Mouse (Mus musculus) thymus, postnatal 4 days (tissue): ENCODE measurements around the gene Vmn1r64.
"Not testable (repeated sequence)": the region's sequence is repeated elsewhere in the genome, so short reads cannot be mapped to it uniquely, and the experiment has no call there.

Experiments
- DNase-seq: peaks from one replicate; pipeline ENCODE4 v3.0.0; 2021

Gene Vmn1r64

DNA sequence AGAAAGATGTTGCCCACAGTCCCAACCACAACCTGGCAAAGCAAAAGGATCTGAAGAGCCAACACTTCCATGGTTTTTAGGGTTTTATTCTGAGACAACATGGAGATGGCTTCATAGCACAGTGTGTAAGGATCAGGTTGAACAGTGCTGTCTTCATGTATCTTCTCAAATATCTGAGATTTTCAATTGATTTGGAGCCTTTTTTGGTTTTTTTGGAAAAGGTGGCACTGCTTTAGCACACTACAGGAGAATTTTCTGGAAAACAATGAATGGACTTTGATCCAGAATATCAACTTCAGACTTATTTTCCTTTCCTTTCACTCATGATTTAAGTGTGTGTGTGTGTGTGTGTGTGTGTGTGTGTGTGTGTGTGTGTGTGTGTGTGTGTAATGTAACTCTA is at the start of gene Vmn1r64:
Gene Vmn1r64, minus strand, starts transcription at position 101 of the 400 bp plus-strand sequence.
- DNase-seq = no peak

DNA sequence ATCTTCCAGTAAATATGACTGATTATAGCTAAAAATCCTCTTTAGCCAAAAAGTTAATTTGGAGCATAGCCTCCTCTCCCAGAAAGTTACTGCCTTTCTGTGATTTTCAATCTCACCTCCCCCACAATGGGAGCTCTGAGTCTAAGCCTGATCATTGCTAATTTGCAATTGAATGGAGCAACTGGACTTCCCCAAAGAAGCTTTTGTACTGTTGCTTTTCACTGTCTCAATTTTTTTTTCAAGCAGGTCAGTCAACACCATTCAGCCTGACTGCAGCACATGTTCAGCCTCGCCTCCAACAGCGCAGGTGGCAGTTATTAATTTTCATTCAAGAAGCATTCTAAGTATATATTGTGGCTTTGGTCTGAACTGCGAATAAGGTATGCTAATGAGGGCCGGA is 14.9 kb upstream of the Vmn1r64 start:
- DNase-seq = no peak

DNA sequence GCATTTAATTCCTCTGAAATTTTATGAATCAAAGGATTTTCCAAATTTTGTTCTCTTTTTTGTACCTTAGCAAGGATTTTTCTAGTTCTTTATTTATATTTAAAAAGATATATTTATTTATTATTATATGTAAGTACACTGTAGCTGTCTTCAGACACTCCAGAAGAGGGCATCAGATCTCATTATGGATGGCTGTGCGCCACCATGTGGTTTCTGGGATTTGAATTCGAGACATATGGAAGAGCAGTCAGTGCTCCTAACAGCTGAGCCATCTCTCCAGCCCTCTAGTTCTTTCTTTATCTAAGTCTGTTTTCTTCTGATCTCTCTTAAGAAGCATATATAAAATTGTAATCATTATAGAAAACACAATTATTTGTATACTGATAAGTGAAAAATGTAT is 12.9 kb upstream of the Vmn1r64 start:
- not testable (repeated sequence) for DNase-seq
